Mouse (Mus musculus) neural tube, embryonic 13.5 days (tissue): ENCODE data around the gene Ifnk. TPM values are rescaled to one million over a fixed set of nuclear protein-coding genes. Genes with fewer than 3 reads are reported as not detected.

Source experiments
- ATAC-seq: fragments of 200-750 bp; cut with Nextera tagmentation; 2 replicates; pipeline ENCODE4 v1.8.0; 2017; ENCODE audit warnings: low read depth, mild to moderate bottlenecking, moderate TSS enrichment, moderate library complexity
- H3K27ac ChIP-seq: fragments of 300-500 bp; sonication (generic); replicated peaks from 2 replicates; pipeline ENCODE4 v1.5.1; 2015; ENCODE audit warnings: moderate library complexity, mild to moderate bottlenecking, inconsistent platforms
- H3K27me3 ChIP-seq: fragments of 300-500 bp; sonication (generic); 2 replicates; pipeline ENCODE4 v1.6.1; 2015; ENCODE audit warnings: mild to moderate bottlenecking, inconsistent platforms
- H3K36me3 ChIP-seq: fragments of 300-500 bp; sonication (generic); 2 replicates; pipeline ENCODE4 v1.6.1; 2015; ENCODE audit warnings: mild to moderate bottlenecking, inconsistent platforms
- H3K4me1 ChIP-seq: fragments of 300-500 bp; sonication (generic); replicated peaks from 2 replicates; pipeline ENCODE4 v1.6.1; 2015; ENCODE audit warnings: inconsistent platforms
- H3K4me2 ChIP-seq: fragments of 300-500 bp; sonication (generic); 2 replicates; pipeline ENCODE4 v1.6.1; 2015; ENCODE audit warnings: inconsistent platforms, mild to moderate bottlenecking, moderate library complexity
- H3K4me3 ChIP-seq: fragments of 300-500 bp; sonication (generic); 2 replicates; pipeline ENCODE4 v1.5.1; 2015; ENCODE audit warnings: mild to moderate bottlenecking, inconsistent platforms
- H3K9ac ChIP-seq: fragments of 300-500 bp; sonication (generic); 2 replicates; pipeline ENCODE4 v1.6.1; 2015; ENCODE audit warnings: moderate library complexity, mild to moderate bottlenecking, inconsistent platforms
- H3K9me3 ChIP-seq: fragments of 300-500 bp; sonication (generic); 2 replicates; pipeline ENCODE4 v1.6.1; 2016; ENCODE audit warnings: inconsistent platforms
- WGBS: fragments of 180-500 bp; shearing (Covaris S2); methylation state at CpG from one replicate; pipeline ENCODE4 v1.1.7; 2015; 5-methylcytosine and 5-hydroxymethylcytosine counted together
- polyA plus RNA-seq: library from polyadenylated mRNA; unstranded; fragments of >200 nt; fragmentation: Nextera tagmentation; extraction: Ambion mirVana; gene quantifications from 2 replicates; pipeline ENCODE4 v1.2.1, GENCODE M21; 2015

The Ifnk gene
- polyA plus RNA-seq = not detected in 2 replicates

DNA sequence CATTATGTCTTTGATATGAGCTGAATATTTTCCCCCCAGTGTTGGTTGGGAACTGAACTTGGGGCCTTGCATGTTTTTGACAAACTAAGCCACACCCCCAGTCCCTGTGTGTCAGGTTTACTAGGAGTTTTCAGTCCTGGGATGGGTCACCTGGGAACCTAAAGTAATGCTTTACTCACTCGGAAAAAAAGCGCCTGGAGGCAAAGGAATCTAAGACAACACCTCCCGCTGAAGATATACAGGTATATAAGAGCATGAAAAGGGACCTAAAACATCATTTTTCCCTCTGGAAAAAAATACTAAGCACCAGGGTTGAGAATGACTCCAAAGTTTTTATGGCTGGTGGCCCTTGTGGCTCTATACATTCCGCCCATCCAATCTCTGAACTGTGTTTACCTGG lies at the start of gene Ifnk:
TSS of gene Ifnk (plus strand) at position 301 of the 400 bp plus-strand sequence.
- ATAC-seq = no peak
- 91% methylated on average over 4 of the region's 4 CpGs for WGBS
- peaks cover 14% of the 10 kb centered on the region for H3K4me1 ChIP-seq
- H3K27ac ChIP-seq = no peak within 1 kb of the TSS
- H3K36me3 ChIP-seq = no peaks in the 10 kb centered on the region
- H3K4me3 ChIP-seq = no peak within 1 kb of the TSS
- H3K9me3 ChIP-seq = no peaks in the 10 kb centered on the region
- no peak within 1 kb of the TSS for H3K4me2 ChIP-seq
- no peak within 1 kb of the TSS for H3K9ac ChIP-seq
- H3K27me3 ChIP-seq = no peaks in the 10 kb centered on the region

DNA sequence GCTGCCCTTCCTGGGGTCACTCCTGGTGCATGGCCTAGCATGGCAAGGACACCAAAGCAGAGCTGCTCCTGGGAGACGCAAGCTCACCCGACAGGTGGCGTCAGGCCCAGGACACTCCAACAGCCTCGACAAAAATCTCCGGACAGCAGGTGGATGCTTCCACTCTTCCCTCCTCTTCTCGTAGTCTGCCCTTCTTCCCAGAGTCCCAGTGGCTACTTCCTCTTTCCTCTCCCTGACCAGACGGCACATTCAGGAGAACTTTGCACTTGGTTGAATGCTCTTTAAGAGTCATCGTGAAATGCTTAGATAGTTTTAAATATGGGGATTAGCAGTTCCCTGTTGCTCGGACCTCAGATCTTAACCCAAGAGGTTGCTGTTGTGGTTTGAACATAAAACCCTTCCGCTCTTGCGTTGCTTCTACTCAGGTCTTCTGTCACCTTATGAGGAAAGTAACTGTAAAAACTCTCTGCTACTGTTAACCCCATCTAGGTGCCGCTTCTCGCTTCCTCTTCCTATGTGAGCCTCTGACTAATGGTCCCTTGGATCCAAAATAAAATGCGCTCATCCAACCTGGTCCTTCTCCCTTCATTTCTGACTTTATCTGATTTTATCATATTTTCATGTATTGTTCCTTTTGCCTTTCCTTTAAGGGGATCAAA lies 46.6 kb upstream of the Ifnk start:
- Histone ChIP-seq H3K36me3 (no peaks in the 10 kb centered on the region), H3K9me3 (no peaks in the 10 kb centered on the region), H3K27ac (no peak overlapping the region), H3K4me3 (no peak overlapping the region), H3K4me2 (no peak overlapping the region), H3K9ac (no peak overlapping the region), H3K27me3 (no peaks in the 10 kb centered on the region), H3K4me1 (peaks cover 9% of the 10 kb centered on the region)
- no peak for ATAC-seq
- 81% methylated on average over 14 of the region's 14 CpGs for WGBS

GRCm38 (mm10) chr4:35112452-35112851 lies 39.4 kb upstream of the Ifnk start:
- no peak for ATAC-seq
- no peaks in the 10 kb centered on the region for H3K36me3 ChIP-seq

DNA sequence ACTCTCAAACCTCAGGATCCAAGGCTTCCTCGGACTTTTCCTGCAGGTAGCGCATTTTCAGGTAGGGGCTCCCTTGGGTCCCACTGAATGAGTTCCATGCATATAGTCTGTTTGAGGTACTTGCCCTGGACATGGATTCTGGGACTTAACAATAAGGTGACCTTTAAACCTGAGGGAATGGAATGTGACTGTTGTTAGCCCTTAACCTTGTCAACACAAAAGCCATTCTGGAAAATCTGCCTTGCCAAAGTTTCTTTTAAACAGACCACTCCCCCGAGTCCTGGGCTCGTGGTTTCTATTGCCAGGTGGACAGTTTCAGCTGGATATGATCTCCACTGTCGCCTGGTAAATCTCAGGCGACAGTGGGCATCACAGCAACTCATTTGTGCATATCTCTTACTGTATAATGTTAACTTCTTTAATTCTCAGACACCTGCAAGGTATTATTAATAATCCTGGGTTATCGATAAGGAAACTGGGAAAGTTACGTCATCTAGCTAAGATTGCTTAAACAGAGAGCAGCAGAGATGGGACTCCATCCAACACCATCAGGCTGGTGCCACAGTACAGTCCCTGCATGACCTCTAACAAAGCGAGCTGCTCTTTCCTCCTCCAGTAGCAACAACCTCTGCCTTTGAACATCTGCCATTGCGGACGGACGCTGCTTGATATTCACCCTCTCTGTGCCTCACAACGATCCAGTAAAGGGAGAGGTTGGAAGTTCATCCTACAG lies 38.2 kb upstream of the Ifnk start:
- ATAC-seq = no peak
- WGBS = 81% methylated on average over 13 of the region's 13 CpGs
- H3K36me3 ChIP-seq = no peaks in the 10 kb centered on the region

More at GRCm38 (mm10) chr4:35112452-35112851, 39.4 kb upstream of the Ifnk start:
- H3K4me1 ChIP-seq = no peaks in the 10 kb centered on the region
- H3K27ac ChIP-seq = no peak overlapping the region
- no peaks in the 10 kb centered on the region for H3K9me3 ChIP-seq
- WGBS = 88% methylated on average over 4 of the region's 4 CpGs
- no peak overlapping the region for H3K9ac ChIP-seq
- no peaks in the 10 kb centered on the region for H3K27me3 ChIP-seq
- no peak overlapping the region for H3K4me3 ChIP-seq
- H3K4me2 ChIP-seq = no peak overlapping the region

DNA sequence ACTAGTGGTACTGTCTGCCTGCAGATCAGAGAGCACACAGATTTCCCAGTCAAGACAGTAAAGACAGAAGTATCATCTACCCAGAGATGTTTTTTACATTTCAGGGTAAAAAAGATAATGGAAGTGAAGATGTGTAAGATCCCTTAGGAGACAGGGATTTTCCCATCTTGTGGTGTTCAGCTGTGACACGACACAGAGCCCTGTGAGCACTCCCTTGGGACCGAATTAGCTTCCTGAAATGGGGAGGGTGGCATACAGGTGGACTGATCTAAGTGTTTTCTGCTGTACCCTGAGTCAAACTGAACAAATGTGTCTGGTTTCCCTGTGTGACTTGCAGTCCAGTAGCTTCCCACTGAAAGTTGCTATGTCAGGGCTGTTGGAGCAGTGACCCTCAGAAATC lies 36.9 kb upstream of the Ifnk start:
- no peak overlapping the region for H3K27ac ChIP-seq
- WGBS = 51% methylated on average over 2 of the region's 2 CpGs
- no peaks in the 10 kb centered on the region for H3K9me3 ChIP-seq
- no peaks in the 10 kb centered on the region for H3K36me3 ChIP-seq
- no peaks in the 10 kb centered on the region for H3K27me3 ChIP-seq
- H3K9ac ChIP-seq = no peak overlapping the region
- H3K4me3 ChIP-seq = no peak overlapping the region
- ATAC-seq = no peak
- H3K4me2 ChIP-seq = no peak overlapping the region
- H3K4me1 ChIP-seq = no peaks in the 10 kb centered on the region

More for the DNA sequence above, 38.2 kb upstream of the Ifnk start:
- H3K4me2 ChIP-seq = no peak overlapping the region
- no peaks in the 10 kb centered on the region for H3K9me3 ChIP-seq
- no peaks in the 10 kb centered on the region for H3K27me3 ChIP-seq
- H3K9ac ChIP-seq = no peak overlapping the region
- H3K27ac ChIP-seq = no peak overlapping the region
- H3K4me3 ChIP-seq = no peak overlapping the region
- no peaks in the 10 kb centered on the region for H3K4me1 ChIP-seq

DNA sequence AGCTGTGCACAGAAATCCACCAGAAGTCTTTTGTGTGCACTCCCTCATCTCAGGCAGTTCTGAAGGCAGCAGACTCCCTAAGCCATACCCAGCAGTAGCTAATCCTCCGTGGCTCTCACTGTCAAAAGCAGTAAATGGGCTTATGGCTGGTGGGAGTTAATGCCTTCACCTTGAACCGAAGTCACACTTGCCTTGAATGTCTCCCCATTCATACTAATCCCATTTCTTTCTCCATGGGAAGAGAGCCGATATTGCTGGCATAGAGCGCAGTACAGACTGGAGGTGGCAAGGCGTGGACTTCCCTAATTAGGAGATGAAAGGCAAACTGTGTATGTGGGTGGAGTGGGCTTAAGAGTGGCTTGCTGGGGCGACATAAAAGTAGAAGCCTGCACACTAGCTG lies 35.9 kb upstream of the Ifnk start:
- H3K36me3 ChIP-seq = no peaks in the 10 kb centered on the region
- H3K9ac ChIP-seq = no peak overlapping the region
- no peak overlapping the region for H3K4me3 ChIP-seq
- 67% methylated on average over 6 of the region's 6 CpGs for WGBS
- no peaks in the 10 kb centered on the region for H3K27me3 ChIP-seq
- peaks cover 2% of the 10 kb centered on the region; the same call in 1 of the 2 replicates for H3K4me1 ChIP-seq
- no peak for ATAC-seq
- H3K9me3 ChIP-seq = no peaks in the 10 kb centered on the region
- H3K27ac ChIP-seq = no peak overlapping the region
- H3K4me2 ChIP-seq = no peak overlapping the region

GRCm38 (mm10) chr4:35117144-35117543 lies 34.7 kb upstream of the Ifnk start:
- no peaks in the 10 kb centered on the region for H3K9me3 ChIP-seq
- 89% methylated on average over 3 of the region's 3 CpGs for WGBS

GRCm38 (mm10) chr4:35118851-35119250 lies 33.0 kb upstream of the Ifnk start:
- no peak overlapping the region for H3K27ac ChIP-seq

More at GRCm38 (mm10) chr4:35117144-35117543, 34.7 kb upstream of the Ifnk start:
- H3K4me1 ChIP-seq = peaks cover 7% of the 10 kb centered on the region; the same call in 1 of the 2 replicates
- H3K4me2 ChIP-seq = no peak overlapping the region
- H3K27me3 ChIP-seq = no peaks in the 10 kb centered on the region
- no peak overlapping the region for H3K4me3 ChIP-seq
- H3K9ac ChIP-seq = no peak overlapping the region
- H3K27ac ChIP-seq = no peak overlapping the region
- no peak for ATAC-seq
- H3K36me3 ChIP-seq = no peaks in the 10 kb centered on the region

GRCm38 (mm10) chr4:35120159-35120558 lies 31.7 kb upstream of the Ifnk start:
- WGBS = 81% methylated on average over 4 of the region's 4 CpGs
- no peak for ATAC-seq
- H3K27me3 ChIP-seq = no peaks in the 10 kb centered on the region

More at GRCm38 (mm10) chr4:35118851-35119250, 33.0 kb upstream of the Ifnk start:
- H3K4me2 ChIP-seq = no peak overlapping the region
- peaks cover 19% of the 10 kb centered on the region; the same call in 1 of the 2 replicates for H3K4me1 ChIP-seq
- ATAC-seq = no peak
- WGBS = 93% methylated on average over 2 of the region's 2 CpGs
- no peaks in the 10 kb centered on the region for H3K9me3 ChIP-seq
- H3K9ac ChIP-seq = no peak overlapping the region
- no peaks in the 10 kb centered on the region for H3K36me3 ChIP-seq
- no peaks in the 10 kb centered on the region for H3K27me3 ChIP-seq
- no peak overlapping the region for H3K4me3 ChIP-seq

DNA sequence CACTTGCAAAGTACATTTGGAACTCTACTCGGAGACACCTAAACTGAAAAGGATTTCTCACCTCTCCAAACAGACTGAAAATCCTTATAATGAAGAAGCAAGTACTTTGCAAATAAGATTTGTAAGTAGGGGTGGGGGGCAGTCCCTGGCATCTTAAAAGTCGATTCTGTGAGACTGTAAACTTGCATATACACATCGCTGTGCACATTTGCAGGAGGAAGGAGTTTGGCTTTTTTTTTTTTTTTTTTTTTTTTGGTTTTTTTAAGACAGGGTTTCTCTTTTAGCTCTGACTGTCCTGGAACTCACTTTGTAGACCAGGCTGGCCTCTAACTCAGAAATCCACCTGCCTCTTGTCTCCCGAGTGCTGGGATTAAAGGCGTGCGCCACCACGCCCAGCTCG lies 31.3 kb upstream of the Ifnk start:
- Histone ChIP-seq H3K27ac (no peak overlapping the region), H3K9ac (no peak overlapping the region), H3K27me3 (no peaks in the 10 kb centered on the region), H3K36me3 (no peaks in the 10 kb centered on the region), H3K4me1 (peaks cover 34% of the 10 kb centered on the region), H3K4me2 (no peak overlapping the region), H3K9me3 (no peaks in the 10 kb centered on the region), H3K4me3 (no peak overlapping the region)
- WGBS = 93% methylated on average over 8 of the region's 8 CpGs
- no peak for ATAC-seq

More at GRCm38 (mm10) chr4:35120159-35120558, 31.7 kb upstream of the Ifnk start:
- H3K4me2 ChIP-seq = no peak overlapping the region
- peaks cover 30% of the 10 kb centered on the region for H3K4me1 ChIP-seq
- H3K9me3 ChIP-seq = no peaks in the 10 kb centered on the region
- H3K4me3 ChIP-seq = no peak overlapping the region
- H3K27ac ChIP-seq = no peak overlapping the region
- H3K36me3 ChIP-seq = no peaks in the 10 kb centered on the region
- H3K9ac ChIP-seq = no peak overlapping the region

DNA sequence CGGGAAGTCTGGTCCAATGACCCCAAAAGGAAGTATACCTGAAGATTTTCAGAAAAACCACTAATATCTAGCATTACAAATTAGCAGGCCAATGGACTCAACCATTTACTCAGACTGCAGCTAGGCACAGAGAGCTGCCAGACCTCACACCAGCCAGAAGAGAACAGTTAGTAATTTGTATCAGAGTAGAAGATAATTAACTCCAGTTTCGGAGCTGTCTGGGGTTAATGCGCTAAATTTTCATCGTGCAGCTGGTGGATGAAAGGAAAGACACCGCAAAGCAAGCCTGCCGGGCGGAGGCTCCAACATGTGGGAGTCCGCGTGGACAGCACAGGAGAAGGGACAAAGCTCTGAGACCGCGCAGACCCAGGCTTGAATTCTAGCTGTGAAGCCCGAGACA lies 30.8 kb upstream of the Ifnk start:
- H3K9me3 ChIP-seq = no peaks in the 10 kb centered on the region
- no peaks in the 10 kb centered on the region for H3K36me3 ChIP-seq
- no peak overlapping the region for H3K9ac ChIP-seq
- H3K27ac ChIP-seq = no peak overlapping the region
- WGBS = 44% methylated on average over 12 of the region's 12 CpGs
- H3K27me3 ChIP-seq = no peaks in the 10 kb centered on the region
- H3K4me1 ChIP-seq = peaks cover 39% of the 10 kb centered on the region
- no peak overlapping the region for H3K4me3 ChIP-seq
- no peak for ATAC-seq
- H3K4me2 ChIP-seq = peak overlapping the region; percentile 7; the same call in 1 of the 2 replicates

DNA sequence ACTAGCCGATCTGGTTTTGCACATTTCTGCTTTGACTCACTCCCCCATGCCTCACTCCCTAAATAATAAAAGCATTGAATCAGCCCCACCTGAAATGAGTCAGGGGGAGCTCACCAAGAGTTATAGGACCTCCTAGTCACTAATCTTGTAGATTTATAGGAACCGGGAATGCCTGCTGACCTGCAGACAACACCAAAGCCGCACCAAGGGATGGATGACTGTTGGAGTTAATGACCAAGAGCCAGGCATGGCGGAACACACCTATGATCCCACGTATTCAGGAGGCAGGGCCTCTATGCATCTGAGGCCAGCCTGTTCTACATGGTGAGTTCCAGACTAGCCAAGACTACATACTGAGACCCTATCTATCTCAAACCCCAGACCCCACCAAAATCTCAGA lies 28.8 kb upstream of the Ifnk start:
- no peaks in the 10 kb centered on the region for H3K9me3 ChIP-seq
- no peaks in the 10 kb centered on the region for H3K36me3 ChIP-seq
- no peak overlapping the region for H3K4me3 ChIP-seq
- H3K9ac ChIP-seq = no peak overlapping the region
- WGBS = 65% methylated on average over 5 of the region's 5 CpGs
- H3K4me2 ChIP-seq = no peak overlapping the region
- no peak overlapping the region for H3K27ac ChIP-seq
- no peak for ATAC-seq
- H3K4me1 ChIP-seq = peaks cover 48% of the 10 kb centered on the region
- no peaks in the 10 kb centered on the region for H3K27me3 ChIP-seq
